Mouse (Mus musculus) heart, embryonic 14.5 days (tissue): ENCODE data around the gene Gfpt2. TPM values are rescaled to one million over a fixed set of nuclear protein-coding genes. Genes with fewer than 3 reads are reported as not detected.
A peak's percentile ranks its signal among the peaks of the same experiment; 100 is the strongest.

ENCODE experiments used
- ATAC-seq: fragments of 200-750 bp; cut with Nextera tagmentation; 2 replicates; pipeline ENCODE4 v1.8.0; 2017; ENCODE audit warnings: low read depth, moderate TSS enrichment; ENCODE audit not compliant: insufficient number of reproducible peaks, insufficient read depth, low FRiP score
- H3K27ac ChIP-seq, 2 experiments: fragments of 200-500 bp in 1 of 2; fragments of 300-500 bp in 1 of 2; sonication (generic) in 1 of 2; replicated peaks in 1 of 2; 2 replicates each; pipeline ENCODE4 v1.5.1; 2012 to 2014; ENCODE audit warnings: low read depth in 2 of 2, low read length in 2 of 2, control low read depth in 1 of 2, mild to moderate bottlenecking in 1 of 2, mixed read lengths in 1 of 2; ENCODE audit not compliant: control insufficient read depth in 1 of 2, insufficient read depth in 1 of 2
- H3K27me3 ChIP-seq: fragments of 300-500 bp; sonication (generic); 2 replicates; pipeline ENCODE4 v1.6.1; 2014; ENCODE audit warnings: mild to moderate bottlenecking, low read length, control low read depth; ENCODE audit not compliant: control insufficient read depth, insufficient read depth
- H3K36me3 ChIP-seq: fragments of 300-500 bp; sonication (generic); 2 replicates; pipeline ENCODE4 v1.6.1; 2014; ENCODE audit warnings: mild to moderate bottlenecking, control low read depth, low read length, mixed read lengths; ENCODE audit not compliant: control insufficient read depth, insufficient read depth
- H3K4me1 ChIP-seq, 2 experiments: fragments of 200-500 bp in 1 of 2; fragments of 300-500 bp in 1 of 2; sonication (generic) in 1 of 2; 2 replicates each; pipeline ENCODE4 v1.6.1; 2012 to 2014; ENCODE audit warnings: low read length in 2 of 2, control low read depth in 1 of 2, mixed read lengths in 1 of 2; ENCODE audit not compliant: control insufficient read depth in 2 of 2, insufficient read depth in 2 of 2
- H3K4me2 ChIP-seq: fragments of 300-500 bp; sonication (generic); 2 replicates; pipeline ENCODE4 v1.6.1; 2014; ENCODE audit warnings: mild to moderate bottlenecking, low read length
- H3K4me3 ChIP-seq, 2 experiments: fragments of 200-500 bp in 1 of 2; fragments of 300-500 bp in 1 of 2; sonication (generic) in 1 of 2; 2 replicates each; pipeline ENCODE4 v1.5.1; 2012 to 2014; ENCODE audit warnings: low read length in 2 of 2, mild to moderate bottlenecking in 2 of 2, control low read depth in 1 of 2, low read depth in 1 of 2, moderate library complexity in 1 of 2; ENCODE audit not compliant: control insufficient read depth in 1 of 2, insufficient read depth in 1 of 2
- H3K9ac ChIP-seq: fragments of 300-500 bp; sonication (generic); 2 replicates; pipeline ENCODE4 v1.6.1; 2014; ENCODE audit warnings: mild to moderate bottlenecking, low read length
- H3K9me3 ChIP-seq: fragments of 300-500 bp; sonication (generic); 2 replicates; pipeline ENCODE4 v1.6.1; 2016; ENCODE audit warnings: low read length, control low read depth; ENCODE audit not compliant: control insufficient read depth
- WGBS: fragments of 180-500 bp; shearing (Covaris S2); extraction: QIAGEN DNeasy Blood & Tissue Kit; methylation state at CpG from one replicate; pipeline ENCODE4 v1.1.7; 2014; 5-methylcytosine and 5-hydroxymethylcytosine counted together
- polyA plus RNA-seq: library from polyadenylated mRNA; unstranded; fragments of >200 nt; fragmentation: Nextera tagmentation; extraction: Ambion mirVana; gene quantifications from 2 replicates; pipeline ENCODE4 v1.2.1, GENCODE M21; 2014

Gfpt2 gene
- polyA plus RNA-seq, 1 experiment from 2014 or later, result 7.8 TPM

DNA sequence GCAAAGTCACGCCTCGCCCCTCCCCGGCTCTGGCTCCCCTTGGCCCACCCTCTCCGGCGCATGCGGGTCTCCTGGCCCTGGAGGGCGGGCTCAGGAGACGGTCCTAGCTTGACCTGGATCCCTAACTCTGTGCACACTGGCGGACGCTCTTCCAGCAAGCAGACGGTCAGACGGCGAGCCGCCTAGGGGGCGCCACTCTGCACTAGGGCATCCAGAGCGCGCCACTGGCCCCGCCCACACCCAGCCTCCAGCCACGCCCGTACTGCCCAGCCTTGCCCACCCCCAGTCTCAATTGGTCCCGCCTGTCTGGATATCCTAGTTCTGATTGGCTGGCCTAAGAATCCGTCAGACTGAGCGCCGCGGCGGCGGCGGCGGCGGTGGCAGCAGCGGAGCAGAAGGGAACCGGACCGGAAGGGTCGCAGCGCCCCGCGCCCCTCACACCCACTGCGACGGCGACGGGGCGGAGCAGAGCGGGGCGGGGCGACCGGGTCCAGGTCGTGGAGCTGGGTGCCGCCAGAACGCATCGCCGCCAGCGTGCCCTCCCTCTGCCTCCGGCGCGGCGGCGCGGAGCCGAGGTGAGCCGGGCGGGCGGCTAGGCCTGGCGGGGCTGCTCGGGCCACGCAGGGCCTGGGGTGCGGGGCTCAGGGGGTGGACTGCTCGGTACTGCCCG lies 52.6 kb downstream of the Gfpt2 start, which contains the start of gene Mapk9:
Gene Mapk9, plus strand, starts transcription at position 351 of the 670 bp plus-strand sequence.
- Histone ChIP-seq H3K4me2 (peak within 1 kb of the TSS; percentile 85), H3K4me1 (peaks cover 13 to 24% of the 10 kb centered on the region in 2 experiments), H3K36me3 (peaks cover 7% of the 10 kb centered on the region), H3K9ac (peak within 1 kb of the TSS; percentile 90), H3K27ac (peak within 1 kb of the TSS; percentile 72 to 86), H3K4me3 (peak within 1 kb of the TSS; percentile 84 to 86), H3K9me3 (no peaks in the 10 kb centered on the region), H3K27me3 (no peaks in the 10 kb centered on the region)
- WGBS, result under 1% methylated on average over 68 of the region's 68 CpGs
- ATAC-seq, result peak; percentile 98

DNA sequence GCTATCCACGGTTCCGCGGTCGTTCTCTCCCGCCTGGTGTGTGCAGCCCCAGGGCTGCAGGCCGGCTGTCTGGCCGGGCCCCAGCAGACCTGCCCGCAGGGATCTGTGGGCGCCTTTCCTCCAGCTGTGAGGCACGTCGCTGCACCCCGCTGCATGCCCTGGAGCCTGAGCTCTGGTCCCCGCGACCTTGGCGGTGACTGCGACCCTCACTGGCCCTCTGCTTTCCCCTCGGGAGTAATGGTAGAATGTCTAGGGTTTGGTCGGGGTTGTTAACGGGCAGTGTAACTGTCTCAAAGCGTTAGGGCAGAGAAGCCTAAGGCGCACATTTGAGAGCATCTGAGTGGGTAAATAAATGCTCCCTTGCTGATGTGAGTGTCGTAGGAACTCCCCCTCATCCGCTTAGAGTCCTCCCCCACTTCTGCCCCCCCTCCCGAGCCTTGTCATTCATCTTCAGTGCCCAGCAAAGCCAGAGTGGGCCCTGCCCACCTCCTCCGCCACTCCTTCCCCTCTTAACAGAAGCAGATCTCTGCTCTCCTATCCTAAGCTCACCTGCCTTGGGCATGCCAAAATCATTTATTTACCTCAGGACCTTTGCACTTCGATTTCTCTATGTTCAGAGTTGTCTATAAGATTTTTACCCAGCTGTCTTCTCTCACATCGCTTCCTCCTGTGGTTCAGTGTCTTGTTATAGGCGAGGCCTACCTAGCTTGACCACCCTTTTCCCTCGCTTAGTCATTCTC lies 53.3 kb downstream of the Gfpt2 start:
- Histone ChIP-seq H3K9me3 (no peaks in the 10 kb centered on the region), H3K9ac (peak overlapping the region; percentile 90), H3K4me2 (peak overlapping the region; percentile 85), H3K4me3 (peak overlapping the region; percentile 84 to 86), H3K36me3 (peaks cover 7% of the 10 kb centered on the region), H3K27me3 (no peaks in the 10 kb centered on the region), H3K27ac (peak overlapping the region; percentile 72 to 86), H3K4me1 (peaks cover 13 to 24% of the 10 kb centered on the region in 2 experiments)
- whole genome bisulfite sequencing, result 8% methylated on average over 29 of the region's 29 CpGs
- ATAC-seq, result no peak

DNA sequence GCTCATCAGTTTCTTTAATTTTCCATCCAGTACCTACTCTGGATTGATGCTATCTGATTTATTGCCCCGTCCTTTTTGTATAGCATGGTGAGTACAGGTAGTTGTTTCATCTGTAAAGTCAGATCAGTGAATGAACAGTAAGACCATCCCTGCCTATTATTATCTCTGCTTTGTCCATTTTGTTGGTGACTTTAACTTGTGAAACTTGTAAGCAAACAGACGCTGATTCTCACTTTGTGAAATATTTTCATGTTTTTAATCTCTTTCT lies 53.8 kb downstream of the Gfpt2 start:
- Histone ChIP-seq H3K4me2 (peak overlapping the region; percentile 85), H3K4me1 (peaks cover 13 to 24% of the 10 kb centered on the region in 2 experiments), H3K36me3 (peaks cover 7% of the 10 kb centered on the region), H3K4me3 (peak overlapping the region; percentile 84 to 86; a peak in 3 of 4 replicates), H3K9me3 (no peaks in the 10 kb centered on the region), H3K9ac (peak overlapping the region; percentile 90), H3K27ac (peak overlapping the region in 1 of 2 experiments; percentile 86; a peak in 2 of 4 replicates), H3K27me3 (no peaks in the 10 kb centered on the region)
- WGBS, result 40% methylated on average over 2 of the region's 2 CpGs
- ATAC-seq, result no peak

DNA sequence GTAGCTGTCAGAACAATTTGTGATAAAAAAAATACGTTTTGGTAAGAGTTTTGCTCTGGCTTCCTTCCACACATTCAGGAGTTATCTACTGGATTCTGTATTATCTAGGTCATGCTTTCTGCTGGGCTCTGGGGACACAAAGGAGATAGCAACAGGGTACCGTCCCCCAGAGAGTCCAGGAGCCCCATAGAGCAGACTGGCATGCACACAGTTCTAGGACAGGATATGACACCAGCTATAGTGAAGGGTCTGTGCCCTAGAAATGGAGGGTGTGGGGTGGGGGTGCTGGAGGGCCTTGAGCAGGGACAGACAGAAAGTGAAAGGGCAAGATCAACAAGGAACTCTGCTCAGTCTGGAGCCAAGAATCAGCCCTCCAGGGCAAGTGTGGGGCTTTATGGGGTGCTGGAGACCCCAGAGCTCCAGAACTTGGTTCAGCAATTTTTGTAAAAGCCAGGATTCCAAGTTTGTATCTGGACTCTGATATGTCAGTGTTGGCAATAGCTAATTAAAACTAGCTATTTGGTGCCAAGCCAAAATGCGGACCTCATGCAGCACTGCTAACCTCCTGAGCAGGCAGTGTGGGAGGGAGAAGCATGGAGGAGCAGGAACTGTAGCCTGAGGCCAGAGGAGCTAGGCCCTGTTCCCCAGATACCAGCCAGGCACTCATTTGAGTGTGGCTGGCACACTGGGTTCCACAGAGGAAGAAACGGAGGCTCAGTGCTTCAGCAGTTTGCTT lies 54.3 kb downstream of the Gfpt2 start:
- peaks cover 7% of the 10 kb centered on the region for H3K36me3 ChIP-seq
- no peak for ATAC-seq
- peak overlapping the region in 1 of 2 experiments; percentile 86; a peak in 2 of 4 replicates for H3K4me3 ChIP-seq
- 29% methylated on average over 4 of the region's 4 CpGs for WGBS
- peak overlapping the region; percentile 90; the same call in 1 of the 2 replicates for H3K9ac ChIP-seq
- H3K4me2 ChIP-seq, result peak overlapping the region; percentile 85
- H3K9me3 ChIP-seq, result no peaks in the 10 kb centered on the region
- peaks cover 13 to 24% of the 10 kb centered on the region in 2 experiments for H3K4me1 ChIP-seq
- no peaks in the 10 kb centered on the region for H3K27me3 ChIP-seq
- peak overlapping the region; percentile 20 to 35; a peak in 3 of 4 replicates for H3K27ac ChIP-seq

DNA sequence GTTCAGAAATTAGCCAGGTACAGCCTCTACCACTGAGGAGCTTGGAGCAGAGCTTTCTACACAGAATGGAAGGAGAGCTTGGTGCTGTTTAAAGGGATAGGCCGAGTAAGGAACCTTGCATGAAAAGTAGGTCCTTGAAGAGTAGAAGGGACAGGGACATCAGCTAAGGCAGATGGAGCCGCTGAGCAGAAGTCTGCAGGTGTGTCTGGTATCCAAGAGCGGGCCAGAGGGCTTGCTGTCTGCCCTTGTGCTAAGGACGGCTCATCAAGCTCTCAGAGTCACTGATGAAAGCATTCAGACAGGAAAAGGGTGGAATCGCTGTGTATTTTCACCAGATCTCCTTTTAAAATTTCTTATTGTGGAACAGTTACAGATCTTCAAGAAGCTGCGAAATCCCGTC lies 56.4 kb downstream of the Gfpt2 start:
- no peak for ATAC-seq
- H3K4me1 ChIP-seq, result peaks cover 13 to 24% of the 10 kb centered on the region in 2 experiments
- 88% methylated on average over 7 of the region's 7 CpGs for WGBS
- H3K27ac ChIP-seq, result no peak overlapping the region
- no peaks in the 10 kb centered on the region for H3K27me3 ChIP-seq
- no peak overlapping the region for H3K9ac ChIP-seq
- peaks cover 21% of the 10 kb centered on the region for H3K36me3 ChIP-seq
- no peaks in the 10 kb centered on the region for H3K9me3 ChIP-seq
- no peak overlapping the region for H3K4me3 ChIP-seq
- no peak overlapping the region for H3K4me2 ChIP-seq

DNA sequence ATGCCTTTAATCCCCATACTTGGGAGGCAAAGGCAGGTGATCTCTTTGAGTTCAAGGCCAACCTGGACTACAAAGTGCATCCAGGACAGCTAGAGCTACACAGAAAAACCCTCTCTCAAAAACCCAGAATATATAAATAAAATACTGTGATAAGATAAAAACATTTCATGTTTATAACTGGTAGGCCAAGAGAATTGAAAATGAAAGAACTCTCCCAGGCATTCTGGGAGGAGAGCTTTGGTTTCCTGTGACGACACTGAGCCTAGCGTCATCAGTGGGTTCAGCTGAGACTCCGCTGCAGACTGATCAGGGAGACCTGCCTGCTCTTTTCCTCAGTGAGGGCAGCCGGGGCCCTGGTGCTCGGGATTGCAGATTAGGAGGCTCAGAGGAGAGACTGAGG lies 61.2 kb downstream of the Gfpt2 start:
- no peaks in the 10 kb centered on the region for H3K4me1 ChIP-seq
- no peak overlapping the region for H3K9ac ChIP-seq
- peaks cover 33% of the 10 kb centered on the region for H3K36me3 ChIP-seq
- no peaks in the 10 kb centered on the region for H3K9me3 ChIP-seq
- H3K27me3 ChIP-seq, result no peaks in the 10 kb centered on the region
- 79% methylated on average over 5 of the region's 5 CpGs for WGBS
- ATAC-seq, result no peak
- H3K27ac ChIP-seq, result no peak overlapping the region
- no peak overlapping the region for H3K4me3 ChIP-seq
- no peak overlapping the region for H3K4me2 ChIP-seq

DNA sequence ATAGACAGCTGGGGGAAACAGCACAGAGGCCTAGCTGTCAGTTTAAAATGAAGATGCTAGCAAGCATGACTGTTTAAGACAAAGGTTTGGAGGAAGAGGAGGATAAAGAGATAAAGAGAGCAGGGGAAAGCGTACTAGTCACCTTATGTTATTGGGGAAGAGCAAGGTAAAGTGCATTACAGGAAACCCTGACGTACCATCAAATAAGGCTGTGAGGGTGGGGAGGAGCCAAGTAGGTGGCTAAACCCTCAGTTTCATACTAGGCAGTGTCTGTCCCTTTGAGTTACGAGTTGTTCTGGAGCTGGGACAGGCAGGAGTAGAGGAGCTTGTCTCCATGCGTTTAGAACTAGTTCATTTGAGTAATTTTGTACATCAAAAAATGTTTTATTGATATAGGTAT lies 67.2 kb downstream of the Gfpt2 start:
- no peak for ATAC-seq
- no peaks in the 10 kb centered on the region for H3K27me3 ChIP-seq
- H3K9ac ChIP-seq, result no peak overlapping the region
- H3K4me3 ChIP-seq, result no peak overlapping the region
- H3K36me3 ChIP-seq, result peaks cover 26% of the 10 kb centered on the region
- WGBS, result 89% methylated on average over 4 of the region's 4 CpGs
- H3K27ac ChIP-seq, result no peak overlapping the region
- H3K4me1 ChIP-seq, result no peaks in the 10 kb centered on the region
- no peak overlapping the region for H3K4me2 ChIP-seq
- H3K9me3 ChIP-seq, result no peaks in the 10 kb centered on the region
